Mouse (Mus musculus) monocyte, adult 2 months (primary cell): ENCODE results near the gene Cyb5r2.

ENCODE experiments used
- DNase-seq, 2 experiments: peaks; one replicate each; pipeline ENCODE4 v3.0.0; 2022; ENCODE audit warnings: low spot score in 2 of 2, low read depth in 1 of 2

Cyb5r2 gene

GRCm38 (mm10) chr7:107727538-107727937 lies 30.3 kb downstream of the Cyb5r2 start:
- DNase-seq: no peak

- no peak for DNase-seq
Measured at GRCm38 (mm10) chr7:107722536-107722935, 35.3 kb downstream of the Cyb5r2 start.

GRCm38 (mm10) chr7:107720771-107721170 lies 37.1 kb downstream of the Cyb5r2 start:
- DNase-seq: no peak

- no peak for DNase-seq
Measured at GRCm38 (mm10) chr7:107714067-107714466, 43.8 kb downstream of the Cyb5r2 start.

GRCm38 (mm10) chr7:107712743-107713142 lies 45.1 kb downstream of the Cyb5r2 start:
- no peak for DNase-seq

GRCm38 (mm10) chr7:107708491-107709112 lies 49.2 kb downstream of the Cyb5r2 start:
- peak; percentile 18 to 32 for DNase-seq

- DNase-seq: peak; percentile 71 to 74
Measured at GRCm38 (mm10) chr7:107707650-107708049, 50.2 kb downstream of the Cyb5r2 start.

GRCm38 (mm10) chr7:107705941-107706340 lies 51.9 kb downstream of the Cyb5r2 start:
- DNase-seq: no peak

- DNase-seq: no peak
Measured at GRCm38 (mm10) chr7:107702461-107703380, 55.1 kb downstream of the Cyb5r2 start.

- no peak for DNase-seq
Measured at GRCm38 (mm10) chr7:107700646-107701045, 57.2 kb downstream of the Cyb5r2 start.

GRCm38 (mm10) chr7:107699926-107700325 lies 57.9 kb downstream of the Cyb5r2 start:
- no peak for DNase-seq
